Mouse (Mus musculus): ENCODE data around the gene Nlrc3.

DNA sequence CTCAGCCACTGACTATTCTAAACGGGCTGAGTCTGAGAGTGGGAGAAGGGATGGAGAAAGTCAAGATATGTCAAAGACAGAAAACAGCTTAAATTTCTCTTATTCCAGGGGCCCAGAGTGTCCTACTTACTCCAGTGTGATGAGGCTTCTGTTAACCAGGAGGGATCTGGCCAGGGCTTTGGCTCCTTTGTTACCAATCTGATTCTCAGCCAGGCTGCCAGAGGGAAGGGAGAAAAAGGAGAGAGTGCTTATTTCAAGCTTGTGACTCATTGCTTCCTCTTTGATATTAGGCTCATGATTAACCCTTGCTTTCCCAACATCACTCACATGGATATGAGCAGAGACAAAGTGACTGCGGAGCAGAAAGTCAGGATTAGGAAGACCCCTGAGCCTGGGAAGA lies 17.2 kb downstream of the Nlrc3 start:
- no peak for TF ChIP-seq POLR2A (IDR thresholded peaks at IDR 0.05; ENCODE audit: borderline replicate concordance, insufficient read depth, low read length)
- no peak for TF ChIP-seq CTCF (IDR thresholded peaks at IDR 0.05; ENCODE audit: borderline replicate concordance, insufficient read depth, low read depth, low read length)
